Mouse (Mus musculus) liver, embryonic 11.5 days (tissue): ENCODE data around the gene Gcnt7. TPM values are rescaled to one million over a fixed set of nuclear protein-coding genes. Genes with fewer than 3 reads are reported as not detected.

ENCODE experiments used
- ATAC-seq: fragments of 200-750 bp; cut with Nextera tagmentation; replicated peaks from 2 replicates; pipeline ENCODE4 v1.8.0; 2017; ENCODE audit warnings: moderate number of reproducible peaks, mild to moderate bottlenecking, moderate TSS enrichment, moderate library complexity; ENCODE audit not compliant: low FRiP score
- DNase-seq: peaks from one replicate; pipeline ENCODE4 v3.0.0-alpha.2; 2017; ENCODE audit warnings: low spot score
- H3K27ac ChIP-seq: fragments of 300-500 bp; sonication (generic); 2 replicates; pipeline ENCODE4 v1.5.1; 2014; ENCODE audit warnings: mild to moderate bottlenecking, low read depth, low read length, control low read depth
- H3K27me3 ChIP-seq: fragments of 300-500 bp; sonication (generic); replicated peaks from 2 replicates; pipeline ENCODE4 v1.6.1; 2014; ENCODE audit warnings: low read length, mixed read lengths; ENCODE audit not compliant: control insufficient read depth, insufficient read depth
- H3K36me3 ChIP-seq: fragments of 300-500 bp; sonication (generic); 2 replicates; pipeline ENCODE4 v1.6.1; 2014; ENCODE audit warnings: mild to moderate bottlenecking, low read length, moderate library complexity, mixed read lengths; ENCODE audit not compliant: control insufficient read depth, insufficient read depth
- H3K4me1 ChIP-seq: fragments of 300-500 bp; sonication (generic); replicated peaks from 2 replicates; pipeline ENCODE4 v1.6.1; 2014; ENCODE audit warnings: low read length, mixed read lengths; ENCODE audit not compliant: control insufficient read depth, insufficient read depth
- H3K4me2 ChIP-seq: fragments of 300-500 bp; sonication (generic); 2 replicates; pipeline ENCODE4 v1.6.1; 2014; ENCODE audit warnings: mild to moderate bottlenecking, control low read depth, moderate library complexity
- H3K4me3 ChIP-seq: fragments of 300-500 bp; sonication (generic); 2 replicates; pipeline ENCODE4 v1.5.1; 2014; ENCODE audit warnings: low read depth, low read length, control low read depth
- H3K9ac ChIP-seq: fragments of 300-500 bp; sonication (generic); 2 replicates; pipeline ENCODE4 v1.6.1; 2014; ENCODE audit warnings: low read depth, low read length, control low read depth
- H3K9me3 ChIP-seq: fragments of 300-500 bp; sonication (generic); 2 replicates; pipeline ENCODE4 v1.6.1; 2016; ENCODE audit warnings: low read length, inconsistent platforms, mixed read lengths; ENCODE audit not compliant: control insufficient read depth
- WGBS: fragments of 180-500 bp; shearing (Covaris S2); extraction: QIAGEN DNeasy Blood & Tissue Kit; methylation state at CpG from one replicate; pipeline ENCODE4 v1.1.7; 2014; 5-methylcytosine and 5-hydroxymethylcytosine counted together
- polyA plus RNA-seq: library from polyadenylated mRNA; unstranded; fragments of >200 nt; fragmentation: Nextera tagmentation; extraction: Ambion mirVana; gene quantifications from 2 replicates; pipeline ENCODE4 v1.2.1, GENCODE M21; 2014

Gene Gcnt7
- polyA plus RNA-seq, 1 experiment from 2014 or later: 1.2 TPM

GRCm38 (mm10) chr2:172472318-172472717 is 13.9 kb upstream of the Gcnt7 start, which contains the start of gene Fam209:
Gene Fam209, plus strand, starts transcription at chr2:172472520.
- no peak within 1 kb of the TSS for H3K27ac ChIP-seq
- WGBS: 87% methylated on average over 11 of the region's 11 CpGs
- no peak for ATAC-seq
- H3K4me1 ChIP-seq: peaks cover 3% of the 10 kb centered on the region; the same call in 1 of the 2 replicates
- no peak within 1 kb of the TSS for H3K4me2 ChIP-seq
- H3K9me3 ChIP-seq: no peaks in the 10 kb centered on the region
- no peak within 1 kb of the TSS for H3K9ac ChIP-seq
- no peak within 1 kb of the TSS for H3K4me3 ChIP-seq
- H3K27me3 ChIP-seq: no peaks in the 10 kb centered on the region
- DNase-seq: no peak
- H3K36me3 ChIP-seq: peaks cover 14% of the 10 kb centered on the region

- peaks cover 32% of the 10 kb centered on the region for H3K36me3 ChIP-seq
- 91% methylated on average over 11 of the region's 11 CpGs for WGBS
- ATAC-seq (no peak), DNase-seq (no peak)
- no peak overlapping the region for H3K27ac ChIP-seq
- H3K4me1 ChIP-seq: no peaks in the 10 kb centered on the region
- no peak overlapping the region for H3K9ac ChIP-seq
- H3K4me2 ChIP-seq: no peak overlapping the region
- H3K9me3 ChIP-seq: no peaks in the 10 kb centered on the region
- H3K4me3 ChIP-seq: no peak overlapping the region
- no peaks in the 10 kb centered on the region for H3K27me3 ChIP-seq
Observed at GRCm38 (mm10) chr2:172468346-172468819, 10.0 kb upstream of the Gcnt7 start.

DNA sequence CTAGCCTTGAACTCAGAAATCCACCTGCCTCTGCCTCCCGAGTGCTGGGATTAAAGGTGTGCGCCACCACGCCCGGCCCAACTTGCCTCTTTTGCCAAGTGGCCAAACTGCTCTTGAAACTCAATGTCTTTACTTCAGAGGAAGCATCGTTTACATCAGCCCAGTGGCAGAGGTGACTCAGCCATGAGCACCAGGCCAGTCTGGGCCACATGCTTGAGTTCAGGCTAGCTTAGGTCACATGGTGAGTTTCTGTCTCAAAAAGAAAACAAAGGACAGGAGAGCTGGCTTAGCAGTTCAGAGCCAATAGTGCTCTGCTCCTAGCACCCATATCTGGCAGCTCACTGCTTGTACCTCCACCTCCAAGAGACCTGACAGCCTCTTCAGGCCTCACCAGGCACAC is 8.8 kb upstream of the Gcnt7 start:
- DNase-seq: no peak
- Histone ChIP-seq H3K9me3 (no peaks in the 10 kb centered on the region), H3K36me3 (peaks cover 34% of the 10 kb centered on the region), H3K4me3 (no peak overlapping the region), H3K27ac (no peak overlapping the region), H3K4me2 (no peak overlapping the region), H3K4me1 (no peaks in the 10 kb centered on the region), H3K27me3 (no peaks in the 10 kb centered on the region), H3K9ac (no peak overlapping the region)
- ATAC-seq: no peak
- 90% methylated on average over 5 of the region's 5 CpGs for WGBS

DNA sequence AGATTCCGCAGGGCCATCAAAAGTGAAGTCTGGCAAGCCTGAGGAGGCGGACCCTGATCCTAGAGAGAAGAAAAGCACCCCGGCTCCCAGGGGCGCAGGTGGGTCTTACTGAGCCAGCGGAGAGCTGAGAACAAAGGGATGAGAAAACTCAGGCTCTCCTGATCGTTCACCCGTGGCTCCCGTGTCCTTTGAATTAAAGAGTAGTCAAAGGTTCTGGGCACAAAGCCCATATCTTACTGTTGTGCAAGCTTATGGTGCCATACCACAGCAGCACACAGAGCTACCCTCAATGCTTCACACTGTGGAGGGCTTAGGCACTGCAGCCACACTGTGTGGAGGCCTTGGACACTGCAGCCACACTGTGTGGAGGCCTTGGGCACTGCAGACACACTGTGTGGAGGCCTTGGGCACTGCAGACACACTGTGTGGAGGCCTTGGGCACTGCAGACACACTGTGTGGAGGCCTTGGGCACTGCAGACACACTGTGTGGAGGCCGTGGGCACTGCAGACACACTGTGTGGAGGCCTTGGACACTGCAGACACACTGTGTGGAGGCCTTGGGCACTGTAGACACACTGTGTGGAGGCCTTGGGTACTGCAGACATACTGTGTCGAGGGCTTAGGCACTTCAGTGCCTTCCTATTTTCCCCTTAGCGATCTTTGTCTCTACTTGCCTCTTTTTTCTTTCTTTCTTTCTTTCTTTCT is 8.2 kb upstream of the Gcnt7 start:
- Histone ChIP-seq H3K9ac (no peak overlapping the region), H3K4me3 (no peak overlapping the region), H3K27ac (no peak overlapping the region), H3K4me1 (no peaks in the 10 kb centered on the region), H3K27me3 (no peaks in the 10 kb centered on the region), H3K4me2 (no peak overlapping the region), H3K36me3 (peaks cover 34% of the 10 kb centered on the region), H3K9me3 (no peaks in the 10 kb centered on the region)
- WGBS: 92% methylated on average over 11 of the region's 11 CpGs
- ATAC-seq (no peak), DNase-seq (no peak)

DNA sequence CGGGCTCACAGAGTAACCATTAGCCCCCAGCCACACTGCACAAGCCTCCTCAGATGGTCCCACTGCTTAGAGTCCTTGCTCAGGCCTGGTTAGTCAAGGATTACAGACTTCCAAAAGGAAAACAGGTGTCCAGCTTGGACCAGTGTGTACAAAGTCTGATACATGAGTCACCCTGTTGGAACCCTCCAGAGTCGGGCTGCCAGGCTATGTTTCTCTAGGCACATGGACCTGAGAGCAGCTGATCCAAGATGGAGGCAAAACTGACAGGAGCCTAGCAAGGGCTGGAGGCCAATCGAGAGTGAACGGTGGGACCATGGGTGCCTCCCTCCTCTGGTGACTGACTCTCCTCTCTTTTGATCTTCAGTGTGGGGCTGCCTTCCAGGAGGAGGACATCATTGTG is 4.4 kb upstream of the Gcnt7 start:
- no peaks in the 10 kb centered on the region for H3K4me1 ChIP-seq
- 91% methylated on average over 4 of the region's 4 CpGs for WGBS

GRCm38 (mm10) chr2:172460647-172461046 is 2.3 kb upstream of the Gcnt7 start:
- H3K27me3 ChIP-seq: no peaks in the 10 kb centered on the region
- H3K9ac ChIP-seq: no peak overlapping the region
- H3K27ac ChIP-seq: no peak overlapping the region
- no peaks in the 10 kb centered on the region for H3K9me3 ChIP-seq
- H3K4me3 ChIP-seq: no peak overlapping the region
- peaks cover 12% of the 10 kb centered on the region for H3K36me3 ChIP-seq
- ATAC-seq (no peak), DNase-seq (no peak)
- 83% methylated on average over 2 of the region's 2 CpGs for WGBS
- H3K4me1 ChIP-seq: no peaks in the 10 kb centered on the region
- H3K4me2 ChIP-seq: no peak overlapping the region

More for the DNA sequence above, 4.4 kb upstream of the Gcnt7 start:
- H3K4me3 ChIP-seq: no peak overlapping the region
- no peak overlapping the region for H3K4me2 ChIP-seq
- DNase-seq (no peak), ATAC-seq (no peak)
- H3K36me3 ChIP-seq: peaks cover 20% of the 10 kb centered on the region
- H3K27ac ChIP-seq: no peak overlapping the region
- H3K27me3 ChIP-seq: no peaks in the 10 kb centered on the region
- H3K9me3 ChIP-seq: no peaks in the 10 kb centered on the region
- no peak overlapping the region for H3K9ac ChIP-seq

DNA sequence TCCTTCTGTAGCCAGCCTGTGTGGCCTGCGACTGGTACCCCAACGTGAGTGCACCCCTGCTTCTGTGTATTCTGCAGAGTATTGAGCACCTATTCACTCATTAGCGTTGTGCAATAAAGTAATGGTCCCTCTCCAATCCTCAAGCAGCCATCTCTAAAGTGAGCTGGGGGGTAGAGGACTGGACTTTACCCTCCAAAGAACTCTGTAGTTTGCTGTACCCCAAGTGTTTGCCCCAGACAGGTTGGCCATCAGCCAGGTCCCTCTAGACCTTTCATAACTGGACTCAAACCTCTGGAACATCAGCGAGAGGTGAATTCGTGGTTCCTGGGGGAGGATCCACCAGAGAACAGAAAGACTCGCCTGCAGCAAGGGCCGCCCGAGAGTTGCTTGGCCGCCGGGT is 5.9 kb downstream of the Gcnt7 start:
- no peak for DNase-seq
- ATAC-seq: no peak
- Histone ChIP-seq H3K36me3 (peaks cover 29% of the 10 kb centered on the region), H3K9ac (no peak overlapping the region), H3K4me2 (no peak overlapping the region), H3K27me3 (no peaks in the 10 kb centered on the region), H3K9me3 (no peaks in the 10 kb centered on the region), H3K4me3 (no peak overlapping the region), H3K4me1 (no peaks in the 10 kb centered on the region), H3K27ac (no peak overlapping the region)
- 93% methylated on average over 10 of the region's 10 CpGs for WGBS

GRCm38 (mm10) chr2:172452031-172452430 is 6.4 kb downstream of the Gcnt7 start:
- ATAC-seq (no peak), DNase-seq (no peak)
- no peak overlapping the region for H3K4me2 ChIP-seq
- no peaks in the 10 kb centered on the region for H3K9me3 ChIP-seq
- H3K36me3 ChIP-seq: peaks cover 32% of the 10 kb centered on the region
- no peak overlapping the region for H3K9ac ChIP-seq
- no peak overlapping the region for H3K27ac ChIP-seq
- no peaks in the 10 kb centered on the region for H3K27me3 ChIP-seq
- WGBS: 90% methylated on average over 4 of the region's 4 CpGs
- H3K4me3 ChIP-seq: no peak overlapping the region
- no peaks in the 10 kb centered on the region for H3K4me1 ChIP-seq

DNA sequence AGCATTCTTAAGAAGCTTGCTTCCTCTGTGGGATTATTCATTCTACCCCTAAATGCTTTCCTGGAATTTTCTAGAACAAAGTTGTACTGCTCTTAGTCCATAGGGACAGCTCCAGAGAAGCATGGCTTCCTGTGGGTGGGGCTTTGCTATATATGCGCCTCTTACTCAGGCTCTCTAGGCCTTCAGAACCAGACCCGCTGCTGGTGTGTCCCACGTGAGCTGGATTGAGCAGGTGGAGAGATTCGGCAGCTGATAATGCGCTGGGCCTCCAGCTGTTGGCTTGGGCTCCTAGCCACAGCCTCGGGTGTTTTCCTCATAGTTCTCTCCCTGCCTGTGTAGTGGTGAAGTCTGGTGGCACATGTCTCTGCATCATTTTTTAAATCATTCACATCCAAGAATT is 7.8 kb downstream of the Gcnt7 start:
- no peak overlapping the region for H3K27ac ChIP-seq
- no peaks in the 10 kb centered on the region for H3K9me3 ChIP-seq
- H3K4me2 ChIP-seq: no peak overlapping the region
- no peak overlapping the region for H3K4me3 ChIP-seq
- H3K36me3 ChIP-seq: peaks cover 43% of the 10 kb centered on the region
- WGBS: 84% methylated on average over 6 of the region's 6 CpGs
- no peak overlapping the region for H3K9ac ChIP-seq
- DNase-seq: no peak
- H3K27me3 ChIP-seq: no peaks in the 10 kb centered on the region
- no peaks in the 10 kb centered on the region for H3K4me1 ChIP-seq
- ATAC-seq: no peak
